Mouse (Mus musculus) embryo, embryonic 11 days (tissue): ENCODE data around the gene Dpf2.
"Not testable (repeated sequence)": the region's sequence is repeated elsewhere in the genome, so short reads cannot be mapped to it uniquely, and the experiment has no call there.

Experiments used
- DNase-seq: peaks from one replicate; pipeline ENCODE4 v3.0.0-alpha.2; 2015

Dpf2 gene

DNA sequence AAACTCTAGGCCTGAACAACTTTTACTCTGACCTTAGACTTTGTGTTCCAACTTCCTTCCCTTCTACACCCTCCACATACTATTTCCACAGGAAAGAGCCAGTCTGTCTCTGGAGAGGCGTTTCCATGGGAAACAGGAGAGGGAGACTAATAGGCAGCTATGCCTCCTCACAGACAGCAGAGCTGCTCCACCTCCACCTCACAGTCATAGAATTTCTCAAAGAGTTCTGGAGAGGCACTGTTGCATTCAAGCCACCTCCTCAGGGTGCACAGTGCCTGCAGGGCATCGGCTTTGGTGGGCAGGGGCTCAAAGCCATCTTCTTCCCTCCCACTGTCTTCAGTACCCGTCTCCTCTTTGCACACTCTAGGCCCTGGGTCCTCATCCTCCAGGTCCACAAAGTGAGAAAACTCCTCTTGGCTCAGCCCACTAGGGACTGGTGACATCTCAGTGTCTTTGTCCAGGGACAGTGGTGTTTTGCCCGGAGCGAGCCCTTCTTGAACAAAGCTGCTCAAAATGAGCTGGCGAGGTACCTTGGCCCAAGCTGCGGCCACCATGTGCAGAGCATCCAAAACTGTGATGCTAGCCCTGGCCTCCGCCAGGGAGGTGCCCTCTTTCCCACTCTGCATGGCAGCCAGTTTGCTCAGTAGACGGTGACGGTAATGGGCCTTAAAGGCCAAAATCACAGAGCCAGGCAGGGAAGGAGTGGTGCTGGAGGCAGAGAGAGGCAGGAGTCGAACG, 21.1 kb downstream of the Dpf2 start:
- DNase-seq, result no peak

DNA sequence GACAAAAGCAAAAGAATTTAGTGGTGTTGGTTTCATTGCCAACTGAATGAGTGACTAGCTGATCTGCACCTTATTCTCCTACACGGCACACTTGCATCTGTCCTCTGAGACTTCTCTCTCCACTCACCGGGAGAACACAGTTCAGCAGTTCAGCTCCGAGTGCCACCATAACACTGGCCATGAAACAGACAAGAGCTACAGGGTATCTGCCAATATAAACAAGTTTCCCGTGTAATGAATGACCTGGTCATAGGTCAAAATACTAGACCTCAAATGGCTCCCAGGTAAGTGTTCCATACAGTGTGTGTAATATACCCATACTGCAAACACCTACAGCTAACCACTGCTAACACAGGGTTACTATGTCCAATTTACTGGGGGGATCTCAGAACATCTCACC, 23.6 kb downstream of the Dpf2 start:
- no peak for DNase-seq

DNA sequence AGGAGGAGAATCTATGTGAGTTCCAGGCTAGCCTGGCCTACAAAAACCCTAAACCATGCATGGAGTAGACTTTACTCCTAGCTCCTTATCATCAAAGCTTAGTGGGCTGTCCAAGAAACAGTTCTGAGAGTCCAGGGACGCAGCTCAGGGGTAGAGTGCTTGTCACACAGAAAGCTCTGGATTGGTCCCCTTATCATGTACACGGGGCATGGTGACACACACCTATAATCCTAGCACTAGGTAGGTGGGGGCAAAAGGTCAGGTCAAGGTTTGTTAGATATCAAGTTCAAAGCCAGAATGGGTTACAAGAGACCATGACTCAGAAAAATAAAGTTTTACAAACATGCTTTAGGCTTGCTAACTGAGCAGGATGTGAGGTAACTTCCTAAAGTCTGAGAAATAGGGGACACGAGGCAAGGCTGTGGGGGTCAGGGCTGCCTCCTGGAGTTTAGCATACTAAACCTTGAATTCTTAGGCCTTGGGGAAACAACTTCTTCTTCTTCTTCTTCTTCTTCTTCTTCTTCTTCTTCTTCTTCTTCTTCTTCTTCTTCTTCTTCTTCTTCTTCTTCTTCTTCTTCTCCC, 25.5 kb downstream of the Dpf2 start:
- DNase-seq, result no peak

DNA sequence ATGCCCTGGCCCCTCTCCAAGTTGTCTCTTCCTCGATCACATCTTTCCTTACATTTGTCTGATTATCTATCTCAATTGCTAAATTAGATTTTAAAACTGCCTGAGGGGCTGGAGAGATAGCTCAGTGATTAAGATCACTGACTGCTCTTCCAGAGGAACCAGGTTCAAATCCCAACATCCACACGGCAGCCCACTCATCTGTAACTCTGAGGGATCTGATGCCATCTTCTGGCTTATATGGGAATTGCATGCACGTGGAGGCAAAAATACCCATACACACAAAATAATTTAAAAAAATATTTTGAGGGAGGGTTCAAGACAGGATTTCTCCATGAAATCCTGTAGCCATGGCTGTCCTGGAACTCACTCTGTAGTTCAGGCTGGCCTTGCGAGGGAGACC, 27.0 kb downstream of the Dpf2 start:
- peak; percentile 30 for DNase-seq

GRCm38 (mm10) chr19:5883935-5884334, 28.9 kb downstream of the Dpf2 start:
- DNase-seq, result no peak

- DNase-seq, result not testable (repeated sequence)
Observed at GRCm38 (mm10) chr19:5882079-5882478, 30.7 kb downstream of the Dpf2 start.

DNA sequence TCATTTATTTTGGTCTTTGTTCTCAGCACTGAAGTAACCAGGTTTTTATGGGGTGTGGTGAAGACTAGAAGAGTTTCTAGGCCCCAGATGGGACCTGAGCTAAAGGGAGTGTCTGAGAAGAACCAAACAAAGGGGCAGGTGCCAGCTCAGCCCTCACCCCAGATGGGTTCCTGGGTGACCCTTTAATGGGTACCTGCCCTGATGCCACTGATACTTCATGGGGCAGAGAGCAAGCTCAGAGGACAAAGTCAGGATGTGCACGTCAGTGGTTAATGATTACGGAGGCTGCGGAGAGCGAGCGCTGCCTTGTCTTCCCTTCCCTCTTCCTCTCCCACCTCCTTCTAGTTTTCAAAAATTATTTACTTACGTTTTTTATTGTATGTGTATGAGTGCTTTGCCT, 31.7 kb downstream of the Dpf2 start:
- no peak for DNase-seq

GRCm38 (mm10) chr19:5879735-5880134, 33.1 kb downstream of the Dpf2 start:
- DNase-seq, result no peak

DNA sequence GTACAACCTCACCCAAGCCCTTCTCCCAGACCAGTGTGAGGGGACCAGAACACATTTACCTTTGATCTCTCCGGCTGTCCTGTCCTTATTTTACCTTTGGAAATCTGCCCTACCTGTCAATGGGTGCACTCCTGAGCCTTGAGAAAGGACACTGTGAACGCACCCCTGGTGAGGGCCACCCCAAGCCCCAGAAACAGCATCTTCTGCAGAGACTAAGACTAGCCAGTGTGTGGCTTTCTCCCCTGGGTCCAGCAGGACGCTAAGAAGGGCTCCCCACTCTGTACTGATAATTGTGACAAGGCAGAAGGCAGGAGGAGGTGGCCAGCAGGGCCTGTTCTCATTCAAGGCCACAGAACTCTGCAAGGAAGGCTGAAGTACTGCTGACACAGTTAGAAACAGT, 33.9 kb downstream of the Dpf2 start:
- DNase-seq, result no peak

- DNase-seq, result no peak
Observed at GRCm38 (mm10) chr19:5878362-5878722, 34.5 kb downstream of the Dpf2 start.

GRCm38 (mm10) chr19:5877618-5878361, 35.0 kb downstream of the Dpf2 start, which contains the start of gene Slc25a45:
Slc25a45 (plus strand) TSS chr19:5877808.
- DNase-seq, result peak; percentile 79

DNA sequence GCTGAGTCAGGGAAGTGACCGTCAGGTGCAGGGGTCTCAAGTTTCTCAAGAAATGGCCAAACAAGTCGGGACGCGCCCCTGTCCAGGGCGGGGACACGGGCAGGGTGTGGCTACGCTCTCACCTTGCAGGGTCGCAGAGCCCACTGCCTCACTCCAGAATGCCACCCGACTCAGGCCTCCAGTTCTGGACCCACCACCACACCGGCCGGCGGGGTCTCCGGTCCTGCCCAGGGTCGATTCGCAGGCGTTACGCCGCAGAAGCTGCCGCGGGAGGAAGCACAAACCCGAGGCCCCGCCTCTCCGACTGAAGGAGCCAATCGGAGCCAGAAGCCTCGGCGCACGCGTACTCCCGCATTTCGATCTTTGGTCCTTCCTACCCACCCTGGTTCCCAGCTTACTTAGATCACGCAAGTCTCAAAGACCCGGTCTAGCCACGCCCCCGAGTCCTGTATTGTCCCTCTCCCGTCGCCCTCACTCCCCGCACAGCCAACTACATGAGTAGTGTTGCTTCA, 37.8 kb downstream of the Dpf2 start, which contains the start of gene Frmd8:
Gene Frmd8 (minus strand): TSS at position 306 of the 512 bp plus-strand sequence.
- DNase-seq, result peak; percentile 98

DNA sequence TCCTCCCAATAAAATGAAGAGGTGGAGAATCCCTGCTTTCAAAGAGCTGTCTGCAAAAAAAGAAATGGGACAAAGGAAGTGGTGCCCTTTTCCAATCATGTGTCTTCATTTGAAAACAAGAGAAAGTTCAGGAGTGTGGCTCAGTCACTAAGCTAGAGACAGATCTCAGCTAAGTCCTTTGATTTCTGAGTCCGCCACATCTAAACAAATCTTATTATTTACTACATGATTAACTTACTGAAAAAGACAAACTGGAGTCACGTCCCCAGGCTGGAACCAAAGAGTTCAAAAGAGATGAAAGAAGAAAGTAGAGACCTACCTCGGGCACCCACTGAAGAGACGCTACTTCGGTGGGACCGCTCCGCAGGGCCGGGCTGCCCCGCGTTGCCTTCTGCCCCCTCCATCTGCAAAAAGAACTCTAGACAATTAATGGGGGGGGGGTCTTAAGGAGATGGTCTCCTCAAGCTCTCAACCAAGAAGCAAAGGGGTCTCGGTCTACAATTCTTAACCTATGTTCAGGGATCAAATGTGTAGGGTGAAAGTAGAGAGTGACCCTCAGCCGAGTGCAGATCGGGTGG, 38.3 kb downstream of the Dpf2 start:
- DNase-seq, result no peak

DNA sequence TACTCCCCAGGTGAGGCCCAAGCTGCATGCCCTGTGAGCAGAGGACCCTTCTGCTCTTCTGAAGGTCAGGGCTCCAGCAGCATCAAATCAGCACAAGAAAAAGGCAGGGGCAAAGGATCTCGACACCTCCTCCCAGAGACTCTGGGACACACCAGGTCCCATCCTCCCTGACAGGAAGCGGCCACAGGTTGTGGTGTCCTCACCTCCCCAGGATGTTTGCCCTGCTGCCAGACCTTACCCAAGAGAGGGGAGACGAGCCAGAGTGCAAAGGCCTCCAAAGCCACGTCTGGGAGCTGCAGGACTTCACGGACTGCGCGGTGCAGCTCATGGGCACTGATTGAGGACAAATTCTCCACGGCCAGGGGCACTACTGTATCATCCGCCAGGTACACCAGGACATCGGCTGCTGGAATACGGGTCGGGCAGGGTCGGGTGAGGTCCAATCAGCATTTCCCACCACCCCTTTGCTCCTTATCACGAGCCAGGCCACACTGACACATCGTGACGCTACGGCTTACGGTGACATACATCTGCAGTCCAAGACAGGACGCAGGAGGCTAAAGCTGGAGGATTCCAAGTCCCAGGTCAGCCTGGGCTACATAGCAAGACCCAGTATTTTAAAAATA, 39.8 kb downstream of the Dpf2 start:
- DNase-seq, result no peak

- no peak for DNase-seq
Observed at GRCm38 (mm10) chr19:5872528-5872927, 40.3 kb downstream of the Dpf2 start.

- no peak for DNase-seq
Observed at GRCm38 (mm10) chr19:5871683-5872082, 41.1 kb downstream of the Dpf2 start.

DNA sequence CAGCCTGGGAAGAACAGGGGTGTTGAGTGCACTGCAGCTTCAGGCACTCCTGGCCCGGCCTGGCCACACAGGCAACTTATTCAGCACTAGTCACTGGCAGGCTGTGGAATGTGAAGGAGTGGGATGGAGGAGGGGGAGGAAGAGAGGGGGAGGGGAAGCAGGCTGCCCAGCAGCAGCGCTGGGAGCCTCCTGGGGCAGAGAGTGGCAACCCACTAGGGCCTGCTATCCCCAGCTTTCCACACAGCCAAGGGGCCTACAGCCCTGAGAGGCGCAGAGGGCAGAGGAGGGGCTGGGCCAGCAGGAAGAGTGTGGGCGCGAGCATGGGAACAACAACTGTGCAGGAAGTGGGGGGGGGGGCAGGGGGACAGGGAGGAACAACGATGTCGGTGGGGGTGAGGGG, 41.5 kb downstream of the Dpf2 start:
- peak; percentile 82 for DNase-seq

DNA sequence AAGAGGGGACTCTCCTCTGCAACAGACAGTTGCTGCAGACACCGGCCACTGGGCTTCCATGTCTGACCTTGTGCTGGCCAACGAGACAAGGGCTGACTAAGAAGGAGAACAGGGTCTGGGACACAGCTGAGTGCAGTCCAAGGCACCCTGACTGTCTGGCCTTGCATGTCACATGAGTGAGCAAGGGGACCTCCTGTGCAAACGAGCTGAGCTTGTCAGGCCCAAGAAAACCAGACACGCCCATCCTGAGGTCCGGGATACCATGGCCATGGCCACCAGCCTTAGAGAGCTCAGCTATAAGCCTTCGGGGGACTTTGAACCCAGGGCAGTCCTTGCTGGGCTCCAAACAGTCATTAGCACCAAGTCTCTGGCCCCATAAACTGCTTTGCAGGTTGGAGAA, 44.7 kb downstream of the Dpf2 start:
- DNase-seq, result no peak

DNA sequence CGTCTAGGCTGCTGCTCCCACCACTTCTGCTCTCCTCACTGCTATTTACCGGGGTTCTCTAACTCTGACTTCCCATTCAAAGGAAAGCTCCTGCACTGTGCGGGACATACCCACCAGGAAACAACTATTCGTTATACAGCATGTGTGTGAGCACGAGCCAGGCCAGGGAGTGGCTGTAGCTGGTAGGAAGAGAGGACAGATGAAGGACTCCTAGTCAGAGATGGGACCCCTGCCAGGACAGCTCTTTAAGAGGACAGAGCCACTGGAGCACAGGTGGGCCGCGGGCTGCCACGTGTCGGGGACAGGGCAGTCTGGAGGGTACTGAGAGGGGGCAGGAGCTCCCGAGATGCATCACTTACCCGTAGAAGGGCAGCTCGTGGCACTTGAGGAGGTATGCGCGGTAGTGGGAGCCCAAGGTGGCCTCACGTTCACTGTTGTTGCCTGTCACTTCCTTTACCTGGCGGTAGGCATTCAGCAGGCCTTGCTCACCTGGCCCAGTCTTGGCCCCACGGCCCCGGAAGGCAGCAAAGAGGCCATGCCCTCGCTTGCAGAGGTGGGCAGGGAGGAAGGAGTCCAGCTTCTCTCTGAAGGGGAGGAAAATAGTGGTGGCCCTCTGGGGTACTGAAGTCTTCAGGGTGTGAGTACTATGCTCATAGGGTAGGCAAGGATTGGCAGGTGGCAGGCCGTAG, 48.0 kb downstream of the Dpf2 start:
- no peak for DNase-seq

- no peak for DNase-seq
Observed at GRCm38 (mm10) chr19:5863776-5864175, 49.0 kb downstream of the Dpf2 start.

- DNase-seq, result no peak
Observed at GRCm38 (mm10) chr19:5862335-5863085, 50.3 kb downstream of the Dpf2 start.

GRCm38 (mm10) chr19:5856604-5857003, 56.2 kb downstream of the Dpf2 start:
- DNase-seq, result no peak
